Mouse (Mus musculus): ENCODE data around the gene Gcnt1.

Gcnt1 gene

DNA sequence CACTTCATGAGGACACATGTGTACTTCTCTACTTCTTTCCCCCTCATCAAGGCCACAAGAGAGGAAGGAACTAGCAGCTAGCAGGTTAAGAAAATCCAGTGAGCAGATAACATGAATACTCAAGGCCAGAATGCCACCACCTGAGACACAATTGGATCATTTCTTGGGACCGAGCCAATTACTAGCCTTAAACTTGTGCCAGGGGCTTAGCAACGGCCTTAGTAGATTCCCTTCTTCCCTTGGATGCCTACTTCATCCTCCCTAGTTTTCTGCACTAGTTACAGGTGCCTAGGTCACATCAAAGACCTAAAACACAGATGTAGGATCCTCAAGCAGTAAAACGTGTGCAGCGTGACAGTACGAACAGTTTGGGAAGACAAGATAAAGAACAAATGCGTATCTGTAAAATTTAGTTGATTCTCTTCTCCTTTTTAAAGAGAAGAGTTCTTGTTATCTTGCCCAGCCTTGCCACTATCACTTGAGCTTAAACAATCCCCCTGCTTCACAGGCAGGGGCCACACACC lies 44.7 kb downstream of the Gcnt1 start:
- no peak for DNase-seq (ENCODE audit: low read depth, low spot score)

DNA sequence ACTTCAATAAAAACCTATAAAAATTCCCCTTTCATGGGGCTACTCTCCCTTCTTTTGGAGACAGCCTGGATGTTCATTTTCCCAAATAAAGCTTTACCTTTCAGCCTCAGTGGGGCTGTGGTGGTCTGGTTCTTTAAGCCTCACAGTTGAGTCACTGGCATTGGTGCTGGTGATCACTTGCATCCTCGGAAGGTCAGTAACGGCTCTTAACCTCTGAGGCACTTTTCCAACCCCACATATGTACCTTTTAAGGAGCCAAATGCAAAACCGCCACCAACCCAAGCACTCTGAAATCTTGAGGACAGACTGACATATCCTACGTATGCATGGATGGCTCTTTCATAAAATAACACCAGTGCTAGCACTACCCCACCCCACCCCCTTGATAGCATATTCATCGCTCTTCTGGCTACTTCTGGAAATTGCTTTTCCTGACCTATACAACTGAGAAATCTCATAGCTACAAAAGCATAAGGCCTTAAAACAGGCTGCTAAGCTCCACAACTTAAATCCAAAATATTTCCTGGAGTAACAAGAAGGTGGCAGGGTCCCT lies 48.9 kb downstream of the Gcnt1 start:
- DNase-seq (ENCODE audit: low read depth, low spot score) = no peak

DNA sequence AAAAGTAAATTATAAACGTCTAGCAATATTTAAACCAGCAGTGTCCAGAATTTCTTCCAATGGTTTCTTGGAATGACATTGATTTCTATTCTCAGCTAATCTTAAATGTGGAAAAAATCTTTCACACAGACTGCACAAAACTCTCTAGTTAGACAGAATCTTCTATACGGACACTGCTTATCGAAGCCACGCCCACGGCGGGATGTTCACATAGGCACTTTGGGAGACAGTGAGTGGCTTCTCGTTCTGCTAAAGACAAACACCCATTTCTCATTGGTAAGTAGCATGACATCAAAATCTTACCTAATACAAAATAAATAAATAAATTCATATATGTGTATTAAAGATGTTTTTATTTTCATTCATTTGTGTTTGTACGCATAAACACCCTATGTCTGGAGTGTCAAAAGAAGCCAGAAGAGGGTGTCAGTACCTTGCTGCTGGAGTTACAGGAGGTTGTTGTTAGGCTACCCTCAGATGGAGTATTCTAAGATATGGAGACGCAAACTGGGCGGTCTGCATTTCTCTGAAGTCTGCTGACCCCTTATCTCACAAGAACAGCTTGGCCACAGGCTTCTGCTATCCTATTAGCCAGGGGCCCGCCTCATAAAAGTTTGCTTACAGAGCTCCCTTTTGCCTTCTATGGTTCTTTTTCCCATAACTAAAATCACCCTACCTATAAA lies 49.5 kb downstream of the Gcnt1 start:
- no peak for DNase-seq (ENCODE audit: low read depth, low spot score)

DNA sequence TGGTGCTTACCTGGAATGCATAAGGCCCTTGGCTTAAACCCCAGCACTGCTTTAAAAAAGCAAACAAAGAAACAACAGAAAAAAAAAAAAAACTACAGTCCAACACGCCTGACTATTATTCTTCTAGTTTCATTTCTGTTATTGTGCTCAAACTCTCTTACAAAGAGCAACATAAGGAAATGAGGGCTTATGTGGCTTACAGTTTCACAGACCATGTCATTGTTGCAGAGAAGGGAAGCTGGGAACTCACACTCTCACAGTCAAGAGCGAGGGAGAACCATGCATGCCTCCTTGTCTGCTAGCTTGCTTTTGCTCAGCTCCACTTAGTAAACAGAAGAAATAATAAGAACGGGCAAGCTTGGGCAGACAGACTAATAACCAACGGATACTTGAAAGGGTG lies 52.9 kb downstream of the Gcnt1 start:
- no peak for DNase-seq (ENCODE audit: low read depth, low spot score)

DNA sequence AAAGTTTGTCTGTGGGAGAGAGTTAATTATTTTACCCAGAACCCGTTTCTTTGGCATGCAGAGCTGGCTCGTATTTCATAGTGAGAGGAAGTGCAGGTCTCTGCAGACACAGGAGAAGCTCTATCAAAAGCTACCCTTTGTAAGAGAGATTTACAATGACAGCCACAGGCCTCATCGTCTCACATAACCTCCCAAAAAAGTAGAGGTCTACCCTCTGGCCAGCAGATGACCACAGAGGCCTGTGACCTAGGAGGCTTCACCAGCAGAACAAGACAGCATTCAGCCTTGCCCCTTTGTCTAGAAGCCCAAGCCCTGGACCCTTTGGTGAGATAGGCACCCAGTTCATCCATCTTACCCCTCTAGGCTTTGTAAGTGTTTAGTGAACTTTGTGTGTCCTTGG lies 53.9 kb downstream of the Gcnt1 start:
- no peak for DNase-seq (ENCODE audit: low read depth, low spot score)

- DNase-seq (ENCODE audit: low read depth, low spot score) = no peak
Observed at GRCm38 (mm10) chr19:17316311-17317003, 56.2 kb downstream of the Gcnt1 start.

DNA sequence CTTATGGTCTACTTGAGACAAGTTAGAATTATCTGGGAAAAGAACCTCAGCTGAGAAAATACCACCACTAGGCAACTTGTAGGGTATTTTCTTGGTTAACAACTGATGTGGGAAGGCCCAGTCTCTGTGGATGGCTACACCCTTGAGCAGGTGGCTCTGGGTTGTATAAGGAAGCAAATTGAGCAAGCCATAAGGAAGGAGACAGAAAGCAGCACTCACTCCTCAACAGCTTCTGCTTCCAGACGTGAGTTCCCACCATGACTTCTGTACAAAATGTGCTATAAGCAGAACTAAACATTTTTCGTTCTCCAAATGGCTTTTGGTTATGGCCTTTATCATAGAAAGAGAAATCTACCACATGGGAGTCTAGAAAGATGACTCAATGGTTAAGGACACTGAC lies 58.2 kb downstream of the Gcnt1 start:
- DNase-seq (ENCODE audit: low read depth, low spot score) = no peak

DNA sequence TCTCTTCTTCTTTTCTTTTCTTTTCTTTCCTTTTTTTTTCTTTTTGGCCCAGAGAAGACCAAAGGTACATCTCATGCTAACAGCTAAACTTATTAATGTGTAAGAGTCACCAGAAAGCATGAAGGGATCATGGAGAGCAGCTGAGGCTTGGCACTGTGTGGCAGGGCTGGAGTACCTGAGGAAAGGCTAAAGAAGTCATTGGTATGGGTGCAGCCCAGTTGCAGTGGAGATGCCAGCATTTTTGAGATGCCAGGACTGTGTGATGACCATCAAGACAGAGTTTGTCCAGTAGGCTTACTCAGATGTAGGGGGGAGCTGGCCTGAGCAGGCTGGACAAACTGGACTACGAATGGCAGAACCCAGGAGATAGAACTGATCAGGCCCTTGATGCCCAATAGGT lies 58.9 kb downstream of the Gcnt1 start:
- DNase-seq (ENCODE audit: low read depth, low spot score) = no peak

GRCm38 (mm10) chr19:17312671-17313180 lies 59.9 kb downstream of the Gcnt1 start:
- DNase-seq (ENCODE audit: low read depth, low spot score) = no peak

- DNase-seq (ENCODE audit: low read depth, low spot score) = no peak
Observed at GRCm38 (mm10) chr19:17311501-17311900, 61.1 kb downstream of the Gcnt1 start.

DNA sequence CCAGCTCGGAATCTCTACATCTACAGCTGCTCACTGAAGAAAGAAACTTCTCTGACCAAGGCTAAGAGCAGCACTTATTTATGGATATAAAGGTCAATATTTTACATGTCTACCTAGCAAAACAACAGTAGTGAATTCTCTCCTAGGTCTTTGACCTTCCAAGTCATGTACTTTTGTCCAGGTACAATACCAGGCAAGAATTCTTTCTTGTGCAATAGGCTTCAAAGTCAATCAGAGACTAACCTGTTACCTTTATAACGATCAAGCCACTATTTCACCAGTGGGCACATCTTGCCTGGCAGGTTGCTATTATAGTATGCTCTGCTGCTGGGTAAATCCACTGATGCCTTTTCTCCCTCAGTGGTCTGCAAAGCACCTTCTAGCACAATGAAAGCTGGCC lies 61.6 kb downstream of the Gcnt1 start:
- no peak for DNase-seq (ENCODE audit: low read depth, low spot score)

- no peak for DNase-seq (ENCODE audit: low read depth, low spot score)
Observed at GRCm38 (mm10) chr19:17296081-17296480, 76.6 kb downstream of the Gcnt1 start.

- DNase-seq (ENCODE audit: low read depth, low spot score) = no peak
Observed at GRCm38 (mm10) chr19:17295211-17295766, 77.4 kb downstream of the Gcnt1 start.

- no peak for DNase-seq (ENCODE audit: low read depth, low spot score)
Observed at GRCm38 (mm10) chr19:17294136-17294535, 78.5 kb downstream of the Gcnt1 start.

GRCm38 (mm10) chr19:17289526-17289925 lies 83.1 kb downstream of the Gcnt1 start:
- no peak for DNase-seq (ENCODE audit: low read depth, low spot score)

DNA sequence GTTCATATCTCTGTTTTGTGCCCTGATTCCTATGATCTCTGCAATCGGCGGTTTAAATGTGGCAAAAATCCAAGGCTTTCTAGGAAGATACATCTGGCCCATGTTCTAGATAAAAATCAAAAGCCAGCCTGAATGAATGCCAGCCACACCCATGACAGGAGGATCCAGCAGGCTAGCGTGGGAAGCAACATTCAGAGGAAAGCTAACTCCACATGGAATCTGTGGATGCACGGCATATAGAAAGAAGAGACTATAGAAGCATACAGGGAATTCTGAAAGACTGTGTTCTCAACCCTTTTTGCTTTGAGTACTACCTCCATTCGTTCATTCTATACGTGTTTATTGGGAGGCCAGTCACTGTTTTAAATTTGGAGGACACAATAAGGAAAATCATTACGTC lies 86.6 kb downstream of the Gcnt1 start:
- peak; percentile 40 for DNase-seq (ENCODE audit: low read depth, low spot score)

GRCm38 (mm10) chr19:17283317-17283716 lies 89.3 kb downstream of the Gcnt1 start:
- no peak for DNase-seq (ENCODE audit: low read depth, low spot score)

DNA sequence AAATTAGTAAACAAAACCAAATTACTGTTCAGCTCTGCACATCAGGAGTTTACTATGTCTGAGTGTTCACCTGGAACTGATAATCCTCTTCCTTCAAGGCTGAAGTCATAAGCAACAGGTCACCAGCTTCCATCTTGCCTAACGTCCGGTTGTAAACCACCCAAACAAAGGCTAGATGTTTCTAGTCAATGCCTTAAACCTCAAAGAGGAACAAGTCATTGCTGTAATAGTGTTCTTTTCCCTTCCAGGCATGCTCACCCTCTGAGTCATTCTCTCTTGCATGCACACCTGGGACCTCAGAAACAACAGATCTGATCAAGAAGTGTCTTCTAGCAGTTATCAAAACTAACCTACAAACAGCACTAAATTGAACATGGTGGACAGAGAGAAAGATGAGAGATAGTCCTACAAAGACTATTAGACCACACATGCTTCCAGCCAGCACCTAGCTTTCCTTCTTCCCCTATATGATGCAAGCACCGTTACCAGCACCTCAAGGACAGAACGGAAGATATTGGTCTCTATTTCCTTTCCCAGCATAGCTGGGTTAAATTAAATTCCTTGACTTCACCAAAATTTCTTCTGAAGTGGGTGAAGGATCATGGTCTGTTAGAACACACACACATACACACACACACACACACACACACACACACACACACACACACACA lies 94.1 kb downstream of the Gcnt1 start:
- DNase-seq (ENCODE audit: low read depth, low spot score) = no peak
